Mouse (Mus musculus) lung, postnatal 0 days (tissue): ENCODE data around the gene Slco6d1.

Experiments
- CTCF ChIP-seq: IDR thresholded peaks from 2 replicates; pipeline ENCODE4 v1.5.1; 2016; ENCODE audit warnings: antibody characterized with exemption, mild to moderate bottlenecking
- EP300 ChIP-seq: IDR thresholded peaks from 2 replicates; pipeline ENCODE4 v1.6.1; 2016; ENCODE audit warnings: antibody characterized with exemption, mild to moderate bottlenecking, control low read depth

GRCm38 (mm10) chr1:98420824-98421223 is at the start of gene Slco6d1:
- no peak for TF ChIP-seq CTCF
- TF ChIP-seq EP300: no peak
